Mouse (Mus musculus): ENCODE results near the gene Gipc3.
A peak's percentile ranks its signal among the peaks of the same experiment; 100 is the strongest.

Gipc3 gene

GRCm38 (mm10) chr10:81367207-81367495 lies 24.1 kb upstream of the Gipc3 start:
- DNase-seq (ENCODE audit: low spot score), result no peak

- no peak for DNase-seq (ENCODE audit: low spot score)
Observed at GRCm38 (mm10) chr10:81366477-81367206, 23.6 kb upstream of the Gipc3 start.

DNA sequence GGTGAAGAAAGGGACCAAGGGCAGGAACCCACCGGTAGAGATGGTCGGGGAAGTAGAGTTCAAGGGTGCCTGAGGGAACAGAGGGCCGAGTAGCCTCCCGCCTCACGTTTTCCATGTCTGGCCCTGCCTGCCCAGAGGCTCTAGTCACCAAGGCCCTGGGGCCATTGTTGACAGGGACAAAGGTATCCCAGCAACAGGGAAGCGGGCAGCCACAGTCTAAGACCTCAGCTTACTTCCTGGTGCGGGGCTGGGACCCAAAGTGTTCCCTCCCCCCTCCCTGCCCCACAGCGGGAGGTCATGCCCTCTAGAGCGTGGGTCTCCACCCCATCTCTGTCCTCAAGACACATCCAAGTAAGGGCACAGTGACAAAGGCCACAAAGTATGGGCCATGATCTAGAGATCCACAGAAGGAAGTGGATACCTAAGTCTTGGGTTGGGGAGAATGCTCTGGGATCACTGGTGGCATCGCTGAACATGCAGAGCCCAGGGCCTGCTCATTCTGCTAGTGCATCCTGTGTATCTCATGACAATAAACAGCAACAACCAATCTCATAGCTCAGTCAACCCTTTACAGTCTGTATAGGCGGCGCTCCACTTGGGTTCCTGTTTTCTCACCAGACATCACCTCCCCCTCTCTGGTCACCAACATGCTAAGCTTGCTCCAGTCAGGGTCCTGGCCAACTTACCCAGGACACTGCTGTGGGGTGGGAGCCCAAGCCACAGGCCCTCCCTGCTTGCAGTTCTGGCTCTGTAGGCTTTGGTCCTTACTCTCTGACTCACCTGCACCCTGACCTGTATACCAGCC lies 22.8 kb upstream of the Gipc3 start, which contains the start of gene 4930404N11Rik:
4930404N11Rik (minus strand) TSS at position 145 of the 805 bp plus-strand sequence.
- no peak for DNase-seq (ENCODE audit: low spot score)

DNA sequence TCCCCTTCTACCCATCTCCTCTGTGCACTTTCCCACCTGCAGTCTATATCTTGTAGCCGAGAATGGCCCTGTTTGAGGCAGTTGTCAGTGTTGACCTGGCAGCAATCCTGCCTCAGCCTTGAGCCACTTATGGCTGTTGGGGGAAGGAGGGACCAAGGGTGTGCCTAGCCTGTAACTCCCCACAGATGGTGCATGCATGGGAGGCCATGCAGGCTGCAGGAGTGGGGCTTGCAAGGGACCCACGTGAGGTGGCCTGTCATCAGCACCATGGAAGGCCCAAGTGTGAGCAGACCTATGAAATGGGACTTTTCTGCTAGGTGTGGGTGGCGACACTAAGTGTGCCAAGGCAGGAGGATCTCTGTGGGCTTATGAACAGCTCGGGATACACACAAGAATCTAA lies 22.0 kb upstream of the Gipc3 start:
- DNase-seq (ENCODE audit: low spot score), result no peak

- DNase-seq (ENCODE audit: low spot score), result no peak
Observed at GRCm38 (mm10) chr10:81364666-81365065, 21.6 kb upstream of the Gipc3 start.

DNA sequence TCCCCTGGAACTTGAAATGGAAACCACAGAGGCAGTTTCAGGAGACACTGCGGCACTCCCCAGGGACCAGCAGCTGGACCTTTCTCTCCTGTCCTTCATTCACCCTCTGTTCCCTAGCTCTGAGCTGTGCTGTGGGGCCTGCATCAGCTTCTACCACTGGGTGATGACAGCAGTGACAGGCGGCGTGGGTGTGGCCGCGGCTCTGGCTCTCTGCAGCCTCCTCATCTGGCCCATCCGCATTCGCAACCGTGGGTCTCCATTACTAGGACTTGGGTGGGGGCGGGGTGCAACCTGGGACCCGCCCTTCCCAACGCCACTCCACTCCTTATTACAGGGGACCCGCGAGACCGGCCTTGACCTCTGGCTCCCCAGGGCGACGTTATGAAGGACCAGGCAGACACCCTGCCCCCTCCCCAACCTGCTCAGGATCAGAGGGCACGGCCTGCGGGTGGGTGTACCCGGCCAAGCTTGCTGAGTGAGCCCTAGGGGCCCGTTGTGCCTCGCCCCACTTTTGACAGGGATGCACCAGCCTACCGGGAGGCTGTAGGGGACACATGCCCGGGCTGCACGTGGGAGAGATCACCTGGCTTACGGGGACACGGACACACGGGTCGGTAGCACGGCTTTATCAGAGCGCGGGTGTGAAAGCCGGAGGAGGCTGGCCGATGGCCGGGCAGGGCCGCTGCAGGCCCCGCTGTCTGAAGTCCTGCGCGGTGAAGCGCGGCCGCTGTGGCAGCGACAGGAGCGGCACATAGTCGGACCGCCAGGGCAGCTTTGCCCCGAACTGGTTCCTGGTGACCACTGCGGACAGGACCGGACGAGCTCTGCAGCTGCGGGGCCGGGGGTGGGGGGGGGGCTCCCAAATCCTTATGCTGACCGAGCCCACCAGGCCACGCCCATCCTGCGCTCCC lies 20.6 kb upstream of the Gipc3 start:
- DNase-seq (ENCODE audit: low spot score), result no peak

DNA sequence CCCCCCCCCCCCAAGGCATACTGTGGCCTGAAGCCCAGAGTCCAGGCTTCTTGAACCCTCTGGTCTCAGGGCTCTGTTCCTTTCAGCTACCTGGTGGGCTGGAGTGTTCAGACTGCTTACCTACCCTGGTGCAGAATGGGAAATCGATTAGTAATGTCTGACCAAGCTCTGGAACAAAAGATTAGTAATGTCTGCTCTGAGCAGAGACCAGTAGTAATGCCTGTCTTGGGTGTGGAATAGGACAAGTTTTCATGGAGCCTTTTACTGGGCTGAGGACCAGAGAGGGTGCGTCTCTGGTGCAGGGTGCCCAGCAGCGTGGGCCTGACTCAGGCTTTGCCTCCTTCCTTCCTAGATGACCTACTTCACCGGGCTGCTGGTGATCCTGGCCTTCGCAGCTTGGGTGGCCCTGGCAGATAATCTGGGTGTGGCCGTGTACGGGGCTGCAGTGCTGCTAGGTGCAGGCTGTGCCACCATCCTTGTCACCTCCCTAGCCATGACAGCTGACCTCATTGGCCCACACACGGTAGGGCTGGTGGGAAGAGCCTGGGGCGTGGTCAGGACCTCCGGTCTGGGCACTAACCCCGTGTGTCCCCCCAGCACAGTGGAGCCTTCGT lies 19.4 kb upstream of the Gipc3 start:
- no peak for DNase-seq (ENCODE audit: low spot score)

DNA sequence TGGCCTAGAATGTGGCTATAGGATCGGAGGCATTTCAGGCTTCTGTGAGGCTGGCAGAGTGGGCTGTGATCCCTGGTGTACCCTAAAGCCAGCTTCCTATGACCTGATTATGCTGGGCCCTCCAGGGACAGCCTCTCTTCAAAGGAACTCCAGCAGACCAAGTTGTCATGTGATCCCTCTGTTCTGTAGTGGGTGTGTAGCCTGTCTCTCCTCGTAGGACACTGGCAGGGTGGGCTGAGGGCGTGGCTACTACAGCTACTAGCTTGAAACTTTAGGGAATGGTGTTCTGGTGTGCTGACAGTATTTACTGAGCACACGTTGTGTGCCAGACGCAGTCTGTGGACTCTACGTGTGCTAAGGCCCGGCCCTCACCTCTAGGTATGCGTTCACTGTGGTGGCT lies 17.7 kb upstream of the Gipc3 start:
- DNase-seq (ENCODE audit: low spot score), result no peak

GRCm38 (mm10) chr10:81358841-81359240 lies 15.8 kb upstream of the Gipc3 start:
- no peak for DNase-seq (ENCODE audit: low spot score)

GRCm38 (mm10) chr10:81358209-81358608 lies 15.1 kb upstream of the Gipc3 start:
- DNase-seq (ENCODE audit: low spot score), result no peak

- DNase-seq (ENCODE audit: low spot score), result peak; percentile 60
Observed at GRCm38 (mm10) chr10:81356991-81357844, 14.2 kb upstream of the Gipc3 start, which contains the start of gene Mfsd12. Gene Mfsd12, plus strand, starts transcription at chr10:81357491.

GRCm38 (mm10) chr10:81356352-81356990 lies 13.4 kb upstream of the Gipc3 start:
- no peak for DNase-seq (ENCODE audit: low spot score)

- DNase-seq (ENCODE audit: low spot score), result no peak
Observed at GRCm38 (mm10) chr10:81355533-81355932, 12.5 kb upstream of the Gipc3 start.

- no peak for DNase-seq (ENCODE audit: low spot score)
Observed at GRCm38 (mm10) chr10:81354738-81355477, 11.8 kb upstream of the Gipc3 start.

DNA sequence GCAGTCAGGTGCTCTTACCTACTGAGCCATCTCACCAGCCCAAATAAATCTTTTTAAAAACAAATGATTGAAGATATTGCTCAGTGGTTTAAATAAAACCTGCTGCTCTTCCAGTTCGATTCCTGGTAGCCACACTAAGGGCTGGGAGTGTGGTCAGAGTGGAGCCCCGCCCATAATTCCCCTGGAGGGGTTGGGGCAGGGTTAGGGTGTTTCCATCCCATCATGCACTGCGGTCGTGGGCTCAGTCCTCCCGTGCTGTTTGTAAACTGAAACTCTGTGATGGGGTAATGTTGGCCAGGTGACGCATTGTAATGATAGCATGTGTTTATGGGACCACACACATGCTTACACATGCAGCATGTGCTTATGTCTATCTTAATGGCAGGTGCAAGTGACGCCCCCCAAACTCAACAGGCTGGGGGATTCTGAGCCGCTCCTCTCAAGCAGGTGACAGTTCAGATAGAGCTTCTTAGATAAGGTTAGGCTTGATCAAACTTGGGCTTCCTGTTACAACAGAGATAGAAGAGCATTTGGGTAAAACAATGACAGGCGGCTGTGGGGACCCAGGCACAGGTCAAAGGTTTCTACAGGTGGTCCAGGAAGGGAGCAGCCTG lies 8.7 kb upstream of the Gipc3 start:
- no peak for DNase-seq (ENCODE audit: low spot score)

GRCm38 (mm10) chr10:81350351-81351063 lies 7.4 kb upstream of the Gipc3 start, which contains the start of gene Hmg20b:
Gene Hmg20b, minus strand, starts transcription at chr10:81350480.
- DNase-seq (ENCODE audit: low spot score), result peak; percentile 98

DNA sequence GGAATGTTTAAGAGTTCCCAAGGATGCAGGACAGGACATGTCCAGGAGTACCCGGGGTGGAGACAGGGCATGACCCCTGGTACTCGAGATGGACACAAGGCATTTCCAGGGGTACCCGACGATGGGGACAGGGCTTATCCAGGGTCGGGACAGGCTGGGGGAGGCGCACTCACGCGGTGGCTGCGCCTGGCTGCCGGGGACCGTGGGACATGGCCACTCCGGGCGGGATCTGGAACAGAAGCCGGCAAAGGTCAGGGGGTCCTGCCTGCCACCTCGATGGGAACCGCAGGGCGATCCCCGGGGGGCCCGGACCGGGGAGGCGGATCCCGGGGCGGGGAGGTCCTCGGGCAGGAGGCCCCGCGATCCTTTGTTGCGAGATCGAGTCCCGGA lies 6.9 kb upstream of the Gipc3 start:
- no peak for DNase-seq (ENCODE audit: low spot score)

DNA sequence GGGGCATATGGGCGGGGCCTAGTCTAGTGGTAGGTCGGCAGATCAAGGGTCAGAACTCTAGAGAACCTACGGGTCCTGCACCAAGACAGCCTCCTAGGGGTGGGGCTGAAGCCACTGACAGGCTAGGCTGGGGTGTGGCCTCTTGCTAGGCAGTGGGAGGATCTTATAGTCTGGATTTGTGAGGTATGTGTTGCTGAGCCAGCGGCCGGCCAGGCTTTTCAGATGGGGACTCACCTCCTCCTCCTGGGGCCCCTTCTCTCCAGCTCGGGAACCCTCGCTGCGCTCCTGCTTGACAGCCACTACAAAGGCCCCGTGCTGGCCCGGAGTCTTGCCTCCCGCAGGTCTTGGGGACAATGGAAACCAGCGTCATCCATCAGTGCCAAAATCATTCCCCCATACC lies 6.1 kb upstream of the Gipc3 start:
- DNase-seq (ENCODE audit: low spot score), result no peak
